Mouse (Mus musculus) brain, embryonic 14.5 days (tissue): ENCODE data around the gene Cadps.

Experiments
- CTCF ChIP-seq: fragments of 200-500 bp; IDR thresholded peaks from 2 replicates; pipeline ENCODE4 v1.5.1; 2012; ENCODE audit warnings: inconsistent platforms, mild to moderate bottlenecking, moderate library complexity, borderline replicate concordance; ENCODE audit not compliant: insufficient read depth, insufficient read length; ENCODE audit errors: extremely low read depth
- POLR2A ChIP-seq: fragments of 200-500 bp; IDR thresholded peaks from 2 replicates; pipeline ENCODE4 v1.6.1; 2012; ENCODE audit warnings: mild to moderate bottlenecking, inconsistent platforms, borderline replicate concordance; ENCODE audit not compliant: poor library complexity, insufficient read depth, insufficient read length, severe bottlenecking; ENCODE audit errors: extremely low read depth

DNA sequence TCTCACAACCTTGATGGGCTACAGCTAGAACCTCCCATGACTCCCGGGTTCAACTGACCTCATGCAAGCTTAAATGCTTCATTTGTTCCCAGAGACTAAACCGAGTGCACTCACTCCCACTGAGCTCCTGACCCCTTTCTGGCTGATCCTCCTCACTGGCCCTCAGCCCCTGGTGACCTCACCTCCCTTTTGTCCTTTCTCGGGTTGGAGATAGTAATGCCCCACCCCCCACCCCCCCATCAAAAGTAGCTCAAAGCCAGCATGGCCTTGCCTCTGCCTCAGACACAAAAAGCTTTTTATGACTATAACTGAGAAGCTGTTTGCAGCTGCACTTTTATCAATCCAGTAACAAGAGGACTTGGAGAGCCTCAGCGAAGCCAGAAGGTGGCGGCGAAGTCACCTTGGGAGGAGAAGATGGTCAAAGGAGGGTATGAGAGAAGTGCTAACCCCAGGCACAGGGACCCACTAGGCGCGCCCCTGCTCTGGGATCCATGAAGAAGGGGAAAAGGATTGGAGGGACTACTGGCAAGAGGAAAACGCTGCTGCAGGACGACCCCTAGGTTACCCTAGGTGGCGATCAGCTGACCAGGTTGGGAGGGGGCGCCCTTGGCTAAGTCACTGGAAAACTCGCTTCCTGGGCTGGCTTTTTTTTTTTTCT is 1.6 kb downstream of the Cadps start:
- TF ChIP-seq CTCF (peak; percentile 13; the same call in 1 of the 2 replicates), POLR2A (no peak)
